Mouse (Mus musculus) granulocyte monocyte progenitor cell, adult 5-6 weeks (primary cell): ENCODE measurements around the gene Enpp5. TPM values are rescaled to one million over a fixed set of nuclear protein-coding genes. Genes with fewer than 3 reads are reported as not detected.

Experiments used
- ATAC-seq: replicated peaks from 2 replicates; pipeline ENCODE4 v1.8.0; 2016; ENCODE audit warnings: mild to moderate bottlenecking, moderate TSS enrichment, inconsistent platforms; ENCODE audit not compliant: poor library complexity, severe bottlenecking
- total RNA-seq, 2 experiments: library from RNA; stranded (forward) in 1 of 2; stranded (reverse) in 1 of 2; fragments of 200-712, 200-1000 nt in 1 of 2; fragments of >200 nt in 1 of 2; fragmentation: Nextera tagmentation in 1 of 2; gene quantifications; 2 replicates each; pipeline ENCODE4 v1.2.3; 2014 to 2017

Gene Enpp5
- total RNA-seq, 2 experiments from 2014 or later: 5.2 to 5.4 TPM

DNA sequence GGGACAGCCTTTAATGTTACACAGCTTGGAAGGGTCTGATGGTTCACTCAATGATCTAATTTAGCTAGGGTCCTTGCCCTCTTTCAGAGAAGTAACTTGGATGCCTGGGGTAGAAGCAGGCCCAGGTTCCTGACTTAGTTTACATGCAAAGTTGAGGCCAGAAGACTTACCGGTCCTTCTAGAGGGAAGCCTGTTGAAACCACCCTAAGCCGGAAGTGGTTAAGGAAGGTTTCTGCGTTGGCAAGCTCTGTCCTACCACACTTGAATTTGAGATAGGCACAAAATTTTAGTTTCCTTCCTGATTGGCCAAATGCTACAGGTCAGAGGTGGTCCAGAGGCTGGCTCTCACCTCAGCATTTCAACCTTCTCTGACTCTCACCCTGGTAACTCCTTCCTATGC lies 9.6 kb downstream of the Enpp5 start:
- ATAC-seq: peak; percentile 69

DNA sequence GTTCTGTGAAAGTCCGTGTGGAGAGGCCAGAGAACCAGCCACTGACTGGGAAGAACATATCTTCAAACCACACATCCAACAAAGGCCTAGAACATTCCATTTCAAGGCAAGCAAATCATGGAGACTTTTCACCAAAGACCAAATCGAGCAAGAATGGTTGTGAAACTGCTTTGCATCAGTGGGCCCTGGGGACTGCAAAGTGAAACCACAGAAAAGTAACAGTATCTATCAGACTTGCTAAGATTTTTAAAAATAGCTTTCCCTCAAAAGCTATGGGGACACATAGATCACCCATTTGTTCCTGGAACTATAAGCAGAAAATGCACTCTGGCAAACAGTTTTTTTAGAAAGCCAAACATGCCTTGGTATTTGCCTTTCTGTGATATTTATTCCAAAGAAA lies 12.3 kb downstream of the Enpp5 start:
- ATAC-seq: no peak

DNA sequence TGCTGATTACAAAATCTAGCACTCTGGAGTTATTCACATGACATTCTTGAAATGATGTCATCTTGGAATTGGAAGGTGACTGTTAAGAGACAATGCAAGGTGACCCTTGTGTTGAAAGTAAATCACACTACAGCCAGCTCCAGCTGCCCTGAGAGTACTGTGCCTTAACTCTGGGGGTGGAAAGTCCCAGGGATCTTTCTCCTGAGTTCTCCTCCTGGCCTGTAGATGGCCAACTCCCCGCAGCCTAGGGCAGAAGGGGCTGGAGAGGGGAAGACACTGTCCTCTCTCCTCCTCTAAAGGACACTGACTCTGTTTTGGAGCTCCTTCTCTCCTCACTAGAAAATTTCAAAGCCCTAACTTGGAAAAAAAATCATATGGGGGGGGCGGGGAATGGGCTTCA lies 12.9 kb downstream of the Enpp5 start:
- ATAC-seq: no peak

DNA sequence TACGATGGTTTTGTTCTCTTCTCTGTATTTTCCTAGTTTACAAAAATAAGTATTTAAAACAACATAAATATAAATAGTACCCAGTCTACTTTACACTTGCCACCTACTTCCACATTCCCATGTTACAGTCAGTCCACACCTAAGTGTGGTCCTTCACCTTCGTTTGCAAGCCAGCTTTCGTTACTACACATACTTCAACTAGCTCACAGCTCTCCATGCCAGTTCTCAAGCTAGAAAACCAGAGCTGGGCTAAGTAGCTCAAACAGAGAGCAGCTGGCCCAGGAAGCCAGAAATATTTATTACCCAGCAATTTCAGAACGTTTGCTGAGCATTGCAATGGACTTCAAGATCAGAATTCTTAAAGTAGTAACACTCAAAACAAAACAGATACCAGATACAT lies 21.9 kb downstream of the Enpp5 start:
- no peak for ATAC-seq

- peak; percentile 63 for ATAC-seq
Measured at GRCm38 (mm10) chr17:44100906-44101305, 22.3 kb downstream of the Enpp5 start.

- ATAC-seq: no peak
Measured at GRCm38 (mm10) chr17:44101961-44102360, 23.3 kb downstream of the Enpp5 start.

DNA sequence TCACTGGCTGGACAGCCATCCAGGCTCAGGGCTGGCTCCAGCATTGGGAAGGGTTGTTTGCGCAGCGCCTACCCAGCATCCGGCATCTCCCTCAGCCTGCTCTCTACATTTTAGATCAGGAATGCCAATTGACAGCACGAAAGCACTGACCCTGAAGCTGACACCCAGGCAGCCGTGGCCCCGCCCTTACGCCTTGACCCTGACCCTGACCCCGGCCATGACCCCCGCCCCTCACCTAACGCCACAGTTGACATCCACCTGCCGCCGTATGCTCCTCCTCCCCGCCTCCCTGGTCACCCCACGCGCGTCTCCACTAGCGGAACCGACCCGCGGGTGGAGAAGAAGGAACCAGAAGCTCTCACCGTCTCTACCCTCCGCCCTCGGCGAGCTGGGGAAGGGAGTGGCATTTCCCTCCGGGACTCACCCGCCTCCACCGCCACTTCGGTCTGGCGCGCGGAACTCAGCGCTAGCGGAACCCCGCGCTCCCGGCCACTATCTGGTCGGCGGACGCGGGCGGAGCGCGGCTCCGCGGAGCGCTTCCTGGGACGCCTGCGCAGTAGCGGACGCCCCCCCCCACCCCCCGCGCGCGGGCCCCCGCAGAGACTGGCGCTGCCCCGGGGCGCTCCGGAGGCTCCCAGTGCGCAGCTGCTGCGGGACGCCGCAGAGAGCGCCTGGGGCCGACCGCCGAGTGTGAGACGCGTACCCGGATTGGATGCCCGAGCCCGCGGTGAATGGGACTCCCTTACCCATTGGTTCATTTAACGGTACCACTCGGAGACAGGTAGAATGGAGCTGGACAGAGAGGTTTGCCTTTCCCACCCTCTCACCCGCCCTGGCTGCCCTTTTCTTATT lies 26.9 kb downstream of the Enpp5 start, which contains the start of gene Enpp4:
TSS of gene Enpp4 (minus strand) at position 523 of the 852 bp plus-strand sequence.
- ATAC-seq: peak; percentile 85

DNA sequence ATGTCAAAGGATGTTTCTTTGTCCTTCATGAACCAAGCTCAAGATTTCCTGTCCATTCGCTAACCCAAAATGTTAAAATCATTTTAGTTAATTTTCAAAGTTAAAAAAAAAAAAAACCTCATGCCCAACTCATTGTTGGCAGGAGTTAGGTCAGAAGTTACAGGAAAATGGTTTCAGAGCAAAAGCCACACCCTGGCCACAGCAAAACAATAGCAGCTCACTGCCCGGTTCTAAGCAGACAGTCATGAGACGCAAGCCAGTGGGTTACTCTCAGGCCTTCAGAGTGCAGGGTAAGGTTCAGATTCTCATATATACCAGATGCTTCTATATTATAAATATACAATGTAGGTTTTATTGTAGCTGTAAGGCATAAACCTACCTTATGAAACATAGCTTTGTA lies 29.7 kb downstream of the Enpp5 start:
- ATAC-seq: no peak

GRCm38 (mm10) chr17:44116584-44116983 lies 38.0 kb downstream of the Enpp5 start:
- ATAC-seq: no peak

DNA sequence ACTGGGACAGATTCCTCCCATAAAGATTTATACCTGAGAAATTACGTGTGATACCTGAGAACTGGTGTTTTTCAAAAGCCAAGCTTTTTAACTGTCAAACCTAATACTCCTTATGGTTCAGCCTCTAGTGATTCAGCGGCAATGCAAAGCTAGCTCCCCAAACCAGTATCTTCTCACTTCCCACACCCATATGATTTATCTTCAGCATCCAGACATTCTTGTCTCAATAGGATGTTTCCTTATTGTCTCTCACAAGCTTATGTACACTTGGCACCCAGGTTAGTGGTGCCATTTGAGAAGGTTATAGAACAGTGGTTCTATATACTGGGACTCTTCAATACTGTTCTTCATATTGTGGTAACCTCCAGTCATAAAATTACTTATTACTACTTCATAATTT lies 39.1 kb downstream of the Enpp5 start:
- ATAC-seq: no peak

DNA sequence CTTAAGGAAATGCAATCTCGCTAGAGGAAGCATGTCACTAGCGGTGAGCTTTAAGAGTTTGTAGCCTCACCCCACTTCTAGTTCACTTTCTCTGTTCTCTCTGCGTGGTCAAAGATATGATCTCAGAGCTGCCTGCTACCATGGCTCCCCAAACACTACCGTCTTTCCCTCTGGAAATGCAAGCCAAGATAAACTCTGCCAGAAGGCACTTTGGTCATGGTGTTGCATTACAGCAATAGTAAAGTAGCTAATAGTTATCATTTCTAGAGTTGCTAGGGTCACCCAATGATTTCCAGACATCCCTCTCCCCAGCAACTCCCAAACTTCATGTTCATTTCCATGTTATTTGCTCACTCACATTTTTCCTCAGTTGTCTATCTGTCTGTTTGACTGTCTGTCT lies 39.6 kb downstream of the Enpp5 start:
- no peak for ATAC-seq

- ATAC-seq: no peak; the same call in 1 of the 2 replicates
Measured at GRCm38 (mm10) chr17:44121366-44122100, 42.9 kb downstream of the Enpp5 start.

DNA sequence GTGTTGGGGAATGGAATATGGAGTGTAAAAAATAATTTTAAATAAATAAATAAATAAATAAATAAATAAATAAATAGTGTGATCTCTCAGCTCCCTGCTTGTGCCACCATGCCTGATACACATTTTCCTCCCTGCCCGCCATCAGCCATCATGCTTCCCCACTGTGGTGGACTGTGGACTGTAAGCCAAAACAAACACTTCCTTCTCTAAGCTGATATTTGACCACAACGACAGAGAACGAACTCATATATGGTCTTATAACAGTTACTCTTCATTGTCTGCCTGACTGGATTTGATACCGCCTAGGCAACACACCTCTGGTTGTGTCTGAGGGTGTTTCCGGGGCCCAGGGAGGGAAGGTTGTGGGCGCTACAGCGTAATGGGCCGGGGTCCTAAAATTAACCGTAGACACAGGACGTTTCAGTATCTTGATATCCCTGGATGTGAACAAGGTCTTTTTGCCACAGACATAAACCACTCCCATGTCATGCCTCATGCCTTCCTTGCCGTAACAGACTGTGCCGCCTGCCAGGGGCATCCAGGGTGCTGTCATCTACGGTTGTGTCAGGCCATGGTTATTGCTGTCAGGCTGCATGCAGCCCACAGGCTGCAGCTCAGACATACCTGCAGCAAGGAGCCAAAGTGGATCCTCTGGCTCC lies 50.6 kb downstream of the Enpp5 start:
- peak; percentile 55 for ATAC-seq

GRCm38 (mm10) chr17:44130429-44130828 lies 51.8 kb downstream of the Enpp5 start:
- peak; percentile 80 for ATAC-seq

DNA sequence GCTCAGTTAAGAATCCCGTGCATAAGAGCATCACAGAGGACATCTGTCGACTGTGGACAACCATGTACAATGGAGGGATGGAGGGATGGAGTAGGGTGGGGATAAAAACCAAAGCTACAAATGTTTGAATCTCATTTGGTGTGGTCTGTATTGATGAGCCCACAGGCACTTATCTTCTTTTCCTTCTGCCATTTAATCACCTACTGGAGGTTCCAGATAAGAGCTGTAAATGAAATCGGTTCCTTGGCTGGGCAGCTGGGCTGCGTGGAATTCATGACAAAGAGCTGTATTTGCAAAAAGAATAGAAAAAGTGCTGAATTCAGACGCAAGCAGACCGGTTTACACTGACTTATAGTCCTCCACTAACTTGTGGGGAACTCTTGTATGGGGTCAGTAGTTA lies 55.5 kb downstream of the Enpp5 start:
- ATAC-seq: no peak

DNA sequence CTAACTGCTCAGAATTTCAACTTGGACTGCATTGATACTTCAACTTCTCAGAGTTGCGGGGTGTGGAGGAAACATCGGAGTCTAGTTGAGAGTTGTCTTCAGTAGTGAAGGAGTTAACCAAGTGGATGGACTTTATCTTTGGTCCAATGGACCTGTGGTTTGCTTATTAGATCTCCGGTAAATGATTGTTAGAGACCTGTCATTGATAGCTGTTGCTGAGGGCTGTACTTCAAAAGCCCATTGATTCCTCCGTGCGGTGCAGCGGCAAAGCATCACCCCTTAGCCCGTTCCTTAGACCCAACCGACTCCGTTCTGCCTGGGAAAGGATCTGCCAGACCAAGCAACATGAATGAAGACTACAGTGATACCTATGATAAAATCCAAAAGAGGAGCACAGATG lies 55.9 kb downstream of the Enpp5 start:
- no peak for ATAC-seq

- no peak for ATAC-seq
Measured at GRCm38 (mm10) chr17:44136018-44136417, 57.4 kb downstream of the Enpp5 start.
